Mouse (Mus musculus): ENCODE data around the gene Dmd. TPM values are rescaled to one million over a fixed set of nuclear protein-coding genes. Genes with fewer than 3 reads are reported as not detected.

Dmd gene
- polyA plus RNA-seq, 1 experiment = not detected

DNA sequence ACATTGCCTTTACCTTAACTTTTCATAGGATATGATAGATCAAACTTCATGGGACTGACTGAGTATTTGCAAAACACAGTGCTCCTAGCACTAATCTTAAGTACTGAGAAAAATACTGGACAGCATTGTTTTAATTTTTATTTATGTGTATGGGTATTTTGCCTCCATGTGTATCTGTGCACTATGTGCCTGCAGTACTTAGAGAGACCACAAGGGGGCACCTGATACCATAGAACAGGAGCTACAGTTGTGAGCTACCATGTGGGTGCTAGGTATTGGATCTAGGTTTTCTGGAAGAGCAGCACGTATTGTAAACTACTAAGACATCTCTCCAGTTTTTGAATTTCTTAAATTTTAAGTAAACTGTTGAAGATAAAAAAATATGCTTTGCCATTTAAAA lies 1505.8 kb downstream of the Dmd start:
- TF ChIP-seq POLR2A (IDR thresholded peaks at IDR 0.05; ENCODE audit: insufficient read depth, low read depth, low read length) = no peak
- no peak for TF ChIP-seq CTCF (IDR thresholded peaks at IDR 0.05; ENCODE audit: insufficient read depth, low read depth, low read length)
- WGBS = 100% methylated on average over 1 of the region's 1 CpGs
- H3K4me1 ChIP-seq (ENCODE audit: control insufficient read depth, insufficient read depth, low read length) = no peaks in the 10 kb centered on the region
- H3K4me3 ChIP-seq (ENCODE audit: insufficient read depth, low read depth, low read length) = no peak overlapping the region
- H3K27ac ChIP-seq (ENCODE audit: insufficient read depth, low read depth, low read length) = no peak overlapping the region

DNA sequence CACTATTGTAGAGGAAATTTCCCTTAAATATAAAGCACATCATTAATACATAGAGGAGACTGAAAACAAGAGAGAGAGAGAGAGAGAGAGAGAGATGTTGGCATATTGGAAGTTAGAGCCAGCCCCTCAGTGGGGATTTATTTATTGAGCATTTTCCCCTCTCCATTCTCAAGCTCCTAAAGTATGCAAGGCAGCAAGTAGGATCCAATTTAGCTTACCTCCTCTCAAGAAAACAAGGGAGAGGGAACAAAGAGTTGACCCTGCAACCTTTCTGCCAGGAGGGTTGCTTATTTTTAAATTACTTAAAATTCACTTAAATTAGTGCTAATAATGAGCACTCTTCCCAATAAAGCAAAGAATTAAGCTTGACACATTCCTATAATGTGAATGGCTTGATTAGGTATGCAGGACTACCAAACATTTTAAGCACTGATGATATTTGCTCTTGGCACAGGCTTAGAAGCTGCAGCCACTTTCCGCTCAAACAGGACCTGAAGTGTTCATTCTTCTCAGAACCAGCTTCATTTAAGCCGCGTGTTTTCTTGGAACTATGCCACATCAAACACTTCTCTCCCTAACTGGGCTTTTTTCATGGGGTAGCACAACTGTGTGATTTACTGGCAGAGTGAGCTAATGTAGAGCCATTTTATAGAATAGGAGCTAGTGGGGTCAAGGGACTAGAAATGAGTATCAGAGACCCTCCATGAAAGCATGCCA lies 1566.1 kb downstream of the Dmd start:
- TF ChIP-seq POLR2A (IDR thresholded peaks at IDR 0.05; ENCODE audit: insufficient read depth, low read depth, low read length) = no peak
- TF ChIP-seq CTCF (IDR thresholded peaks at IDR 0.05; ENCODE audit: insufficient read depth, low read depth, low read length) = no peak
- 45% methylated on average over 3 of the region's 3 CpGs for WGBS
- H3K4me3 ChIP-seq (ENCODE audit: insufficient read depth, low read depth, low read length) = no peak overlapping the region
- no peaks in the 10 kb centered on the region for H3K4me1 ChIP-seq (ENCODE audit: control insufficient read depth, insufficient read depth, low read length)
- H3K27ac ChIP-seq (ENCODE audit: insufficient read depth, low read depth, low read length) = no peak overlapping the region

DNA sequence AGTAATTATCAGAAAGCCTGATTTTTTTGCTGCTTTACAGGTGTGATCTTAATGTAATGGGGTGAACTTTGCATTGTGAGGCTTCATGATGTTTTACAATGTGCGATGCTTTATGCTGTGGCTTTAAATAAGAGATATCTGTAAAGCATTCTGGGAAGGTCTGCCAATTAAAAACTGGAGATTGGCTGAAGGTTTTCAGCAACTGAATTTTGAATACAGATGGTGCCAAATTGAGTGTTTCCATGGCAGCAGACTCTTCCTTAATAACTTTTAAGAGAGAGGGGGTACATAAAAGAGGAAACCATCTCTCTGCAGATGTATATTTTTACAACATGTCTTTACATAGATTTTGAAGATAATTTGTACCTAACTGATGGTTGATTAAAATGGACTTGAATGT lies 1603.3 kb downstream of the Dmd start:
- TF ChIP-seq CTCF (IDR thresholded peaks at IDR 0.05; ENCODE audit: insufficient read depth, low read depth, low read length) (no peak), POLR2A (IDR thresholded peaks at IDR 0.05; ENCODE audit: insufficient read depth, low read depth, low read length) (no peak)
- Histone ChIP-seq H3K4me3 (ENCODE audit: insufficient read depth, low read depth, low read length) (no peak overlapping the region), H3K27ac (ENCODE audit: insufficient read depth, low read depth, low read length) (no peak overlapping the region), H3K4me1 (ENCODE audit: control insufficient read depth, insufficient read depth, low read length) (no peaks in the 10 kb centered on the region)
- WGBS = 77% methylated on average over 1 of the region's 1 CpGs

DNA sequence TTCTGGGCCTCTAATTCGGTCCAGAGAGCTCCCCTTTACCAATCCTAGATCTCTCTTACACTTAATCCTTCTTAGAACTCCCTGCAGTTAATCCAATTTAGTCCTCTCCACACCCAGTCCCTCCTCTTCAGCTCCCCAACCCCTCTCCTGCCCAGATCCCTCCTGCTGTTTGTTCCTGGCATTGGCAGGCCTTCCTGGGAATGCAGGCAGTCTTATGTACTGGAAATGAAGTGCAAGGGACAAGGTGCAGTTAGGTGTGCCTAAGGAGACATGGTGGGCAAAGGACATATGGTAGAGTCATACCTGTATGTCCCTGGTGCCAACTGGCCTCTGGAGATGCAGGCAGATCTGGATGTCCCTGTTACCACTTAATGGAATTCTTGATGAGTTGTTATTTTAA lies 1604.8 kb downstream of the Dmd start:
- H3K4me3 ChIP-seq (ENCODE audit: insufficient read depth, low read depth, low read length) = no peak overlapping the region
- TF ChIP-seq CTCF (IDR thresholded peaks at IDR 0.05; ENCODE audit: insufficient read depth, low read depth, low read length) (no peak), POLR2A (IDR thresholded peaks at IDR 0.05; ENCODE audit: insufficient read depth, low read depth, low read length) (no peak)
- H3K4me1 ChIP-seq (ENCODE audit: control insufficient read depth, insufficient read depth, low read length) = no peaks in the 10 kb centered on the region
- 50% methylated on average over 1 of the region's 1 CpGs for WGBS
- H3K27ac ChIP-seq (ENCODE audit: insufficient read depth, low read depth, low read length) = no peak overlapping the region

DNA sequence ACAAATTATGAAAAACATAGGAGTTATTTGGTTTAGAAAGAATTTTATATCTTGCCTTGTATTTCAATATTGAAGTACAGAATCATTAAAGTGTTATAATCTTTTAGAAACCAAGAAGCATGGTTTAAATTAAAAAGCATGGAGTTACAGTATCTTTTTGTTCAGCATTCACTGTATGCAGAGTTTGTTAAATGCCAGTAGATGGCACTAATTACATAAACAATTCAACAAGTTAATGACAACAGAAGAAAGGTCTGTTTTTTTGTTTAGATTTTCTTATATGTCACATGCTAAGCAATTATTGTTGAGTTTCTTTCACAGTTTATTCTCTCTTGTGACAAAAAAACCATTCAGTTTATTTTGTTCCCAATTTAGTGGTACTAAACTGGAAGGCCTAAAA lies 1649.8 kb downstream of the Dmd start:
- H3K4me3 ChIP-seq (ENCODE audit: insufficient read depth, low read depth, low read length) = no peak overlapping the region
- H3K4me1 ChIP-seq (ENCODE audit: control insufficient read depth, insufficient read depth, low read length) = no peaks in the 10 kb centered on the region
- TF ChIP-seq CTCF (IDR thresholded peaks at IDR 0.05; ENCODE audit: insufficient read depth, low read depth, low read length) (no peak), POLR2A (IDR thresholded peaks at IDR 0.05; ENCODE audit: insufficient read depth, low read depth, low read length) (no peak)
- H3K27ac ChIP-seq (ENCODE audit: insufficient read depth, low read depth, low read length) = no peak overlapping the region

DNA sequence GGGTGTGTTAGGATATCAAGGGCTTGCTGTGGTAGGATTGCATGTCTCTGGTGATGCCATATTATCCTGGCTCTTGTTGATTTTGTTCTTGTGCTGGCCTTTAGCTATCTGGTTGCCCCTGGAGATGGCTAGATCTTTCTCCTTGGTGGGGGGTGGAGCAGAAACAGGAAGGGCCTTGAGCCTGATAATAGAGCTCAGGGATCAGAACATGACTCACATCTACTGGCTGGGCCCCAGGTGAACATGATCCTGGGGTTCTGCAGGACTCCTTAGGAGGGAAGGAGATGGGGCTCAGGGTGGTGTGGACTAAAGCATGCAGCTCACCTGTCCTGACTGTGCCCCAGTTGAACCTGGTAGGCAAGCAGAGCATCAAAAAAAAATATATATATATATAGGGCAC lies 1691.8 kb downstream of the Dmd start:
- H3K4me3 ChIP-seq (ENCODE audit: insufficient read depth, low read depth, low read length) = no peak overlapping the region
- no peak for TF ChIP-seq CTCF (IDR thresholded peaks at IDR 0.05; ENCODE audit: insufficient read depth, low read depth, low read length)
- no peak for TF ChIP-seq POLR2A (IDR thresholded peaks at IDR 0.05; ENCODE audit: insufficient read depth, low read depth, low read length)
- H3K27ac ChIP-seq (ENCODE audit: insufficient read depth, low read depth, low read length) = no peak overlapping the region
- no peaks in the 10 kb centered on the region for H3K4me1 ChIP-seq (ENCODE audit: control insufficient read depth, insufficient read depth, low read length)

DNA sequence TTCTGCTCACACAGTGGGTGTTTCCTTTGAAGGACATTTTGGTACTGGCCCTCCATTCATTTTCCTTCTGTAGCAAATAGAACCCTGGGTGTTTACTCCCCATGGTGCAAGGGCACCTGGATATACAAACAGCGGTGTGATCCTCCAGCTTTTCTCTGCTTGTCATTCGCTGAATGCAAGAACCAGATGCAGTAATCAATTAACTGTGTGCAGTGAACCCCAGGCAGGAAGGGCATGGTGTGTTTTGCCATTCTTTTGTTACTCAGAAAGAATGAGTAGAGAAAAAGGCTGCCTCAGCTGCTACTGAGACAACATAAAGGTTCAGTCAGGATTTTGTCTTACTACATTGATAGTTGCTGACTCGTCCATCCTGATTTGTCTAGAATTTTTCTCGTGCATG lies 1799.0 kb downstream of the Dmd start:
- 42% methylated on average over 4 of the region's 4 CpGs for WGBS
- Histone ChIP-seq H3K4me1 (ENCODE audit: control insufficient read depth, insufficient read depth, low read length) (no peaks in the 10 kb centered on the region), H3K27ac (ENCODE audit: insufficient read depth, low read depth, low read length) (no peak overlapping the region), H3K4me3 (ENCODE audit: insufficient read depth, low read depth, low read length) (no peak overlapping the region)
- TF ChIP-seq CTCF (IDR thresholded peaks at IDR 0.05; ENCODE audit: insufficient read depth, low read depth, low read length) = no peak
- TF ChIP-seq POLR2A (IDR thresholded peaks at IDR 0.05; ENCODE audit: insufficient read depth, low read depth, low read length) = no peak

DNA sequence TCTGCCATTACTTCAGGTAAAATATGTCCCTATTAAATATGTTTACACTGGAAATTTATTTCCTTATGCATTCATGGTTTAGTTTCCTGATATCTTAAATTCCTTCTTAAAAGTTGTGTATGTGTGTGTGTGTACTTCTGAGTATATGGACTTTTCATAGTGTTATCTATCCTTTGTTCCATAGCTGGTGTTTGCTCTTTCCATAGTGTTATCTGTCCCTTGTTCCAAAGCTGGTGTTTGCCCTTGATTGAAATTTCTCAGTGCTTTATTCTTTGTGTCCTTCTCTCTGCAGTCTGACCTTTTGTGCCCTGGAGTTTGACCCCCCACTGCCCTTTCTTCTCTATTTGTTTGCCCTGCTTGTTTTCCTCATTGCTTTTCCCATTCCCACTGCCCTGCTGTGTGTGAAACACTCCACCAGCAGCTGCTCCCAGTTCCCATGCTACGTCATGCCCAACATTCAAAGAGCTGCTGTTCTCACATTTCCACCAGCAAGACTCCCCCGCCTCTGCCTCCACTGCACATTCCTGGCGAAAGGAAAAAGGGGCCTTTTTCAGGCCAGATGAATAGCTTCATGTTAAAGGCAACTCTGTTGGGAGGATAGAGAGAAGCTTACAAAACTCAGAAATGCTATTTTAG lies 1911.5 kb downstream of the Dmd start:
- TF ChIP-seq POLR2A (IDR thresholded peaks at IDR 0.05; ENCODE audit: insufficient read depth, low read depth, low read length) (no peak), CTCF (IDR thresholded peaks at IDR 0.05; ENCODE audit: insufficient read depth, low read depth, low read length) (no peak)
- WGBS = 41% methylated on average over 3 of the region's 3 CpGs
- Histone ChIP-seq H3K4me1 (ENCODE audit: control insufficient read depth, insufficient read depth, low read length) (no peaks in the 10 kb centered on the region), H3K27ac (ENCODE audit: insufficient read depth, low read depth, low read length) (no peak overlapping the region), H3K4me3 (ENCODE audit: insufficient read depth, low read depth, low read length) (no peak overlapping the region)

DNA sequence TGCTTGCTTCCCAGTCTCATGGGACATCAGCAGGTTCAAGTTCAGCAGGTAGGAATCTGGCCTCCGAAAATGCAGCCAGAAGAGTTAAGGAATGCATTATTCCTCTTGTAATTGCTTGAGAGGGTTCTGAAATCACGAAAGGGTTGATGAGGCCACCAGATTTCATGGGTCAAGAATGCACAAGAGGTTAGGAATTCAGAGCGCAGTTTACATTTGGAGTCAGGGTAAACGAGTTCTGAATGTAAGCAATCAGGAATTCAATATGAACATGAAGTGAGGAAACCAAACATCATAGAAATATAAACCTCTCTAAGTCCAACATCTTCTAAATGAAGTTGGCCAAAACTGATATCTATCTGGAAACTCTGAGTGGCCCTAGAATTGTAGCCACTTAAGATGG lies 1924.4 kb downstream of the Dmd start:
- no peak overlapping the region for H3K27ac ChIP-seq (ENCODE audit: insufficient read depth, low read depth, low read length)
- H3K4me1 ChIP-seq (ENCODE audit: control insufficient read depth, insufficient read depth, low read length) = no peaks in the 10 kb centered on the region
- H3K4me3 ChIP-seq (ENCODE audit: insufficient read depth, low read depth, low read length) = no peak overlapping the region
- TF ChIP-seq POLR2A (IDR thresholded peaks at IDR 0.05; ENCODE audit: insufficient read depth, low read depth, low read length) = no peak
- TF ChIP-seq CTCF (IDR thresholded peaks at IDR 0.05; ENCODE audit: insufficient read depth, low read depth, low read length) = no peak
- WGBS = 83% methylated on average over 4 of the region's 4 CpGs

Measured in olfactory bulb, adult 2 months (tissue).